ENCODE assay signal across 9 mouse cellular contexts in genomic region chr19:23057739-23058501, GRCm38 (mm10).
DNase-seq lines count a peak whose midpoint lies in the region; ATAC-seq lines count a peak whose summit lies in the region.
"Had no signal": no experiment of that assay in that cellular context is flagged by ENCODE, and none has a peak within 500 bp of the region (broad histone marks: within the 10 kb centered on the region; RNA-seq: fewer than 3 reads in every experiment).

No protein-coding gene starts in this region.

- H3K9ac ChIP-seq in forebrain, embryonic 15.5 days (replicated peaks): 0 out of 2 replicates have a peak overlapping the region, but pooled peaks have one; percentile 22
- H3K9ac ChIP-seq in hindbrain, embryonic 14.5 days: 0 out of 2 replicates have a peak overlapping the region, but pooled peaks have one; percentile 45
- H3K9ac ChIP-seq in midbrain, embryonic 11.5 days (ENCODE audit: low read length): peak overlapping the region; percentile 60

- H3K9me3 ChIP-seq in forebrain, embryonic 15.5 days: no peaks in the 10 kb centered on the region
- H3K9me3 ChIP-seq in hindbrain, embryonic 14.5 days (ENCODE audit: control insufficient read depth, low read length): no peaks in the 10 kb centered on the region
- no peaks in the 10 kb centered on the region for H3K9me3 ChIP-seq in limb, embryonic 10.5 days (replicated peaks)
- H3K9me3 ChIP-seq in midbrain, embryonic 11.5 days (ENCODE audit: control insufficient read depth, low read length): no peaks in the 10 kb centered on the region

- H3K4me3 ChIP-seq in forebrain, embryonic 15.5 days: peak overlapping the region; percentile 35
- peak overlapping the region; percentile 29 for H3K4me3 ChIP-seq in hindbrain, embryonic 14.5 days (replicated peaks; ENCODE audit: low read length)
- peak overlapping the region; percentile 51 for H3K4me3 ChIP-seq in limb, embryonic 10.5 days
- peak overlapping the region; percentile 27 for H3K4me3 ChIP-seq in midbrain, embryonic 11.5 days (ENCODE audit: low read depth, low read length)
- H3K4me3 ChIP-seq: erythroblast, embryonic 14.5 days had no signal

- H3K27ac ChIP-seq in forebrain, embryonic 15.5 days (replicated peaks): no peak overlapping the region
- no peak overlapping the region for H3K27ac ChIP-seq in hindbrain, embryonic 14.5 days
- H3K27ac ChIP-seq in limb, embryonic 10.5 days: peak overlapping the region; percentile 82
- no peak overlapping the region for H3K27ac ChIP-seq in midbrain, embryonic 11.5 days (ENCODE audit: low read depth, low read length)

- H3K4me2 ChIP-seq in forebrain, embryonic 15.5 days (replicated peaks): peak overlapping the region; percentile 67
- peak overlapping the region; percentile 59 for H3K4me2 ChIP-seq in hindbrain, embryonic 14.5 days (replicated peaks)
- H3K4me2 ChIP-seq in midbrain, embryonic 11.5 days: peak overlapping the region; percentile 52

- 19% methylated on average over 11 of the region's 11 CpGs for WGBS in forebrain, embryonic 15.5 days
- 15% methylated on average over 11 of the region's 11 CpGs for WGBS in hindbrain, embryonic 14.5 days
- WGBS in limb, embryonic 10.5 days: 23% methylated on average over 11 of the region's 11 CpGs
- 19% methylated on average over 11 of the region's 11 CpGs for WGBS in midbrain, embryonic 11.5 days

- H3K4me1 ChIP-seq in forebrain, embryonic 15.5 days: peaks cover 14% of the 10 kb centered on the region
- H3K4me1 ChIP-seq in hindbrain, embryonic 14.5 days (replicated peaks; ENCODE audit: control insufficient read depth, insufficient read depth, low read length): peaks cover 15% of the 10 kb centered on the region; the same call in 1 of the 2 replicates
- H3K4me1 ChIP-seq in limb, embryonic 10.5 days: peaks cover 19% of the 10 kb centered on the region
- peaks cover 11% of the 10 kb centered on the region; the same call in 1 of the 2 replicates for H3K4me1 ChIP-seq in midbrain, embryonic 11.5 days (ENCODE audit: control insufficient read depth, insufficient read depth, low read length)

- H3K36me3 ChIP-seq in forebrain, embryonic 15.5 days: no peaks in the 10 kb centered on the region
- H3K36me3 ChIP-seq in hindbrain, embryonic 14.5 days (replicated peaks; ENCODE audit: control insufficient read depth, insufficient read depth): no peaks in the 10 kb centered on the region
- H3K36me3 ChIP-seq in limb, embryonic 10.5 days: no peaks in the 10 kb centered on the region
- no peaks in the 10 kb centered on the region for H3K36me3 ChIP-seq in midbrain, embryonic 11.5 days (ENCODE audit: control insufficient read depth, insufficient read depth, low read length)

- H3K27me3 ChIP-seq in forebrain, embryonic 15.5 days: no peaks in the 10 kb centered on the region
- H3K27me3 ChIP-seq in hindbrain, embryonic 14.5 days (ENCODE audit: control insufficient read depth, insufficient read depth, low read length): no peaks in the 10 kb centered on the region
- 0 out of 2 replicates have a peak, but pooled peaks cover 10% of the 10 kb centered on the region for H3K27me3 ChIP-seq in limb, embryonic 10.5 days (ENCODE audit: low read depth, poor library complexity, severe bottlenecking)
- H3K27me3 ChIP-seq in midbrain, embryonic 11.5 days (ENCODE audit: control insufficient read depth, insufficient read depth, low read length): no peaks in the 10 kb centered on the region

- ATAC-seq in forebrain, embryonic 15.5 days (replicated peaks): peak; percentile 58
- ATAC-seq in hindbrain, embryonic 14.5 days (ENCODE audit: low FRiP score): peak; percentile 54
- peak; percentile 55 for ATAC-seq in midbrain, embryonic 11.5 days (ENCODE audit: low FRiP score)

- peak; percentile 49 for DNase-seq in gastrocnemius, adult 18-20 months (ENCODE audit: low spot score)
- no peak for DNase-seq in gastrocnemius, postnatal 10 days
- peak; percentile 27 to 51 for DNase-seq in cerebellum, adult 18-20 months
- DNase-seq in hindbrain, embryonic 14.5 days (ENCODE audit: low spot score): peak; percentile 41
- DNase-seq in limb, embryonic 10.5 days (ENCODE audit: low spot score): peak; percentile 58
- DNase-seq in midbrain, embryonic 11.5 days (ENCODE audit: low spot score, missing footprints): peak; percentile 92
- peak; percentile 6 for DNase-seq in thymus, postnatal 4 days
